Mouse (Mus musculus): ENCODE measurements around the gene Gdf15.

- TF ChIP-seq POLR2A (IDR thresholded peaks at IDR 0.05; ENCODE audit: low read depth, low read length) (no peak), CTCF (IDR thresholded peaks at IDR 0.05; ENCODE audit: extremely low read depth, insufficient read depth, insufficient read length, insufficient replicate concordance) (no peak)
These were observed 31.0 kb downstream of the Gdf15 start for GRCm38 (mm10) chr8:70601271-70601649.

Data from spleen, adult 2 months (tissue).